Mouse (Mus musculus): ENCODE measurements around the gene Gas7.

Gene Gas7

DNA sequence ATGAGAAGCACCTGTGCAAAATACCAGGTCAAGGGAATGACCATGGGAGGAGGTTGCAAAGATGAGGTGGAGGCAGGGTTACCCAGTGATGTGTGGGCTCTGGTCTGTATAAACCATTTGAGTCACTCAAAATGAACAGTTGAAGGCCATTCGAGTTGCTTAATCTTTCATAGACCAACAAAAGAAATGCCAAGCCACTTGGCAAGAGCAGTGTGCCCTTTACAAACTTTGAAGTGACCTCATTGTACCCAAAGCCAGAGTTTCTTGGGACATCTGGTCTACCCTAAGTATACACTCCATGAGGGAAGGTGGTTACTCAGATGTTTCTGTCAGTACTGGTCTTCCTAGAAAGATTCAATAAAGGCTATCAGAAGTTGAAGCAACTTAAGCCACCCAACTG lies 80.5 kb downstream of the Gas7 start:
- no peak for DNase-seq (ENCODE audit: low spot score)

DNA sequence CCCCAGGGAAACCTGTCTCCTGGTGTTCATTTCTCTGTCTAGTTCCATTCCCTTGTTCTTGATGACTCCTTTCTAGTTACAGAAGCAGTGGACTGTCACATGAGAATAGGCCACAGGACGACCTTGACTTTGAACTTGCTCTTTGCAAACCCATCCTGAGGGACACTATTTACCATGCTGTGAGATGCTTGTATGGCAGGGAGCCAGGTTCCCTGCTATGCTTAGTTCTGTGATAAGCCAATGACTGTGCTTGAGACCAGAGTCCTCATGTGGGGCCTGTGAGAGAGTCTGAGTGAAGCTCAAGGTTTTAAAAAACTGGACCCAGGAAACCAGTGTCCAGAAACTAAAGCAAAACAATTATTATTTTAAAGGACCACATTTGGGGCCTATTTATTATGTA lies 81.2 kb downstream of the Gas7 start:
- DNase-seq (ENCODE audit: low spot score), result no peak

DNA sequence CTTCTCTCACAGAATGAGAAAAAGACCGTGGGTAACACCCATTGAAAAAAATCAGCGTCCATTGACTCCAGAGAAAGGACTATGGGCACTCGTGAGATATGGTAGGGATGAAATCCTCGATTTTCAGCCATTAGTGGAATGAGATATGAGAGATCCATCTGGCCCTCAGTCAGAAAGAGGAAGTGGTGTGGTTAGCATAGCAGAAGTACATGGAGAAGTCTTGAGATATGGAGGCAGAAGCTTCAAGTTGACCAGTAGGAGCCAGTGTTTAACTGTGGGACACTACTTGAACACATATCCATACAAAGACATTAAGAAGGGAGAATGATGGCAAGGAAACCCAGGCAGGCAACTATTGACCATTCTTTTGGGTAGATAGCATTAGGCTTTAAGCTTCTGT lies 82.1 kb downstream of the Gas7 start:
- no peak for DNase-seq (ENCODE audit: low spot score)

DNA sequence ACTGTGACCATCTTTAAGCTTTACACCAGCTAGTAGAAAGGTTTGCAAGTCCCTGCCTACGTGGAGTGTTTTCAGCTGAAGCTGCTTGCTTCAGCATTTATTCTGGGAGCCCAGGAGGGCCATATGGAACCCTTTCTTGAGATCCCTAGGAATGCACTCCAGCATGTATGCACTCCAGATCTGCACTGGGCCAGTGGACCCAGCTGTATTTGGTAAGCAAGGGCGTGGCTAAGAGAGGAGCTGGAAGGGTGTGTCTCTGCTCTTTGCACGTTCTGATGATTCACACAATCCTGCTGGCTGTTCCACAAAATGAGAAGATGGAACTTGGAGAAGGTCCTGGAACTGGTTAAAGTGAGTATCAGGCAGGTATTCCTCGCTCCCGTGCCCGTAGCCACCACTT lies 83.3 kb downstream of the Gas7 start:
- no peak for DNase-seq (ENCODE audit: low spot score)

DNA sequence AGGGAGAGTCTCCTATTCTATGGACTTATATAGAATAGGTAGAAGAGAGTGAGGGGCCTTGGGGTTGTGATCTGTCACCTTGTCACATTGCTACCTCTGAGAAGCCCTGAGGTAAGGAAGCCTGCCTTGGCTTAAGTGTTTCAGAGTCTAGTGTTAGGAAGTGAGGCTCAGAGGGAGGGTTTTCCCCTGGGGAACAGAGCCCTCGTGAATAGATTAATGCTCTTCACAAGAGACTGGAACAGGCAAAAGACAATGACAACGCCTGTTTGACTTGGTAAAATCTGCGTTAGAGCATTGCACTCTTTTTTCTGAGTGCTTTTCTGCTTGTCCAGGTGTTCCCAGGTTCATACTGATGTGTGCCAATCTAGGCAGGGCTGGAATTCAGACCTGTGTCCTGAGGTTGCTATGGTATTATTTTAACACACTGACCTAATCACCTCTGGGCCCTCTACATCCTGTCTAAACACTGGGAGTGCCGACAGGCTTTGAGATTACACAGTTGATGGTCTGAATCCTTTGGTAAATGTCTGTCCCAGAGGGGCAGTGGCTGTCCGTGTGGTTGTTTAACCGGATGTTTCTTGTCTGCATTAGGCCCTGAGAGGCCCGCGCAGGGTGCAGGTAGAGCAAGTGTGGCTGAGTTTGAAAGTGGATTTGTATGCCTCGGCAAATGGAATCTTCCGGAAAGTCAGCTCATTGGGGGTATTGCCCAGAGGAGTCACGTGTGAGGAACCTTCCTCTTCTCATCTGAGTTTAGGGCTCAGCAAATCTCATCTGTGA lies 89.6 kb downstream of the Gas7 start:
- no peak for DNase-seq (ENCODE audit: low spot score)

DNA sequence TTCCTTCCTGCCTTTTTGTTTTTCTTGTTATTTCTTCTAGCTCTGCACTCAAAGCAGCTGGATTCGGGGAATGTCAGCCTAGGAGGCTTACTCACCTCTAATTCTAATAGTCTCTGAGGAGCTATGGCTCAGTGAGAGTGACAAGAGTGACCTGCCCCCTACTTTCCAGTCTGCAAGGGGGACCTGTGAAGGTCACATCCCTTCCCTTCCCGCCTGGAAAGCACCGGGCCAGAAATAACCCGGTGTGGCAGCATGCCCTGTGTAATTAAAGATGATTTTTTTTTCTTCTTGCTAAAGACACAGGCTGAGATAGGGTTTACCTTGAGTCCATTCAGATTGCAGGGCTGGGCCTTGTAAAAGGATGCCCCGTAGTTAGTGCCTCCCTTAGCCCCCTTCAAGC lies 91.3 kb downstream of the Gas7 start:
- DNase-seq (ENCODE audit: low spot score), result no peak

DNA sequence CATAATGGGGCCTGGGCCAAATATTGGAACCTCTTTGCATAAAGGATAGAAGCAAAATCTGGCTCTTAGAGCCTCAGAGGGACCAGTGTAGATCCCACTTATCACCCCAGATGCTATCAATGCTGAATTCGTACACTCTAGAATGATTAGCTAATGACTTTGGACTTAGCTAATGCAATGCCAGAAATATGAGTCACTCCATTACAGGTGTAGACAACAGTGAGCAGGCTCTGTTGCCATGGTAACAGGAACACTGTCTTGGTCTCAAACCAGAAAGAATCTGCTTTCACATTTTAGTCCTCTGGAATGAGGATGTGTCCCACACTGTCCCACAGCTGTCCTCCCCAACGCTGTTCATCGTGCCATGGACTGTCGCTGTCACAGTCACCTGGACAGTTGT lies 94.1 kb downstream of the Gas7 start:
- DNase-seq (ENCODE audit: low spot score), result no peak

DNA sequence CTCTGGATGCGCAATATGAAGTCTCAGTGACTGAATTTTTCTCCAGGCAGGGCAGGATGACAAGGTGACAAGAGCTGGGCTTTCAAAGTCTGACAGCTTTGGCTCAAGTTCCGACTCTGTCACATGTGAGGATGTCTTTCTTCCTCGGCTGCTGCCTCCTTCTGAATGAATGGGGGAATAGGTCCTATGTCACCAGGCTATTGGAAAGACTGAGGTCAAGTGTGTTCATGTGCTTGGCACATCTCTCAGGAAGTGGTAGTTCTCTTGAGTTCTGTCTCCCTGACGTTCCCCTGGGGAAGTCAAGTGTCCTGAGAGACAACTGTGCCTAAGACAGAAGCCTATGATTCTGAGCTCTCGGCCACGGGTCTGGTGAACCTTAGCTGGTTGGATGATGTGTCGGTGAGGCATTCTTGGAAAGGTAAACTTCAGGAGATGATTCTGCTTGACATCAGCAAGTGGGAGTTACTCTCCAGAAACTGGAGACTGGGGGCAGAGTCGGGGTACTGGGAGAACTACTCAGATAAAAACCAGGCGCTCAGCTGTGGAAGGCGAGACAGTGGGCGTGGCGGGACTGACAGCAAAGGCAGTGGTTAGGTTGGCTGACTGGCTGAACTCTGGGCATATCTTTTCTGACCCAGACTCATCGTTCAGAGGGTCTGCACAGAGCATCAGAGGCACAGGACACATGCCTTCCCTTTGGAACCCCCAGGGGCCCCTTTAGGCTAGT lies 94.7 kb downstream of the Gas7 start:
- DNase-seq (ENCODE audit: low spot score), result no peak

DNA sequence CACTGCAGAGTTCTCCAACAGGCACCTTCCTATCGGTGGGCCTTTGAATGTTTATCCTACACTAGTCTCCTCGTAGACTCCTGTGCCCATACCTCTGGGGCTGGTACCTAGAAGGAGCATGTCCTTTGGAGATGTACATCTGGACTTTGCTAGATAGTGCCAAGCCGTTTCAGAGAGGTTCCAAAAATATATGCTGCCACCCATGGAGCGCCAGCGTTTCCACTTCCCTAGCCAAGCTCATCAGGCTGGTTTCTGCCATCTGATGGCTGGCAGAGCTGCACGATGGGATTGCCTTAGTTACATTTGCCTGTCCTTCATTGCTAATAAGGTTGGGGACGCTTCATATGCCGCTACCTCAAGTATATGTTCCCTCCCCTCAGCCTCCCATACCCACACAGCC lies 97.2 kb downstream of the Gas7 start:
- DNase-seq (ENCODE audit: low spot score), result no peak

DNA sequence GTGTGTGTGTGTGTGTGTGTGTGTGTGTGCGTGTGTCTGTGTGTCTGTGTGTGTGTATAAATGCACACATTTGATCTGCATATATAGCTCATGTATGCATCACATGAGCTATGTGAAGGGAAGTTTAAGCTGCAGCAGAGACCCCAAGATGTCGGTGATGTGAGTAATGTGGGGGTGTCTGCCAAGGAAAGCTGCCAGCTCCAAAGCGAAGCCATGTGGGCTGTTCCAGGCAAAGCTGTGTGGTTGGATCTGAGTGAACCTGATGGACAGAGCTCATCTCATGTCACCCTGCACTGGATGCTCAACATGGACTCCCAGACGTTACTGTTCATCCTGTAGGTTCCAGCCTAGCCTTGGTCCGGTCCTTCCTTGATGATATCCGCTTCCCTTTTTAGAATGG lies 99.0 kb downstream of the Gas7 start:
- DNase-seq (ENCODE audit: low spot score), result no peak

DNA sequence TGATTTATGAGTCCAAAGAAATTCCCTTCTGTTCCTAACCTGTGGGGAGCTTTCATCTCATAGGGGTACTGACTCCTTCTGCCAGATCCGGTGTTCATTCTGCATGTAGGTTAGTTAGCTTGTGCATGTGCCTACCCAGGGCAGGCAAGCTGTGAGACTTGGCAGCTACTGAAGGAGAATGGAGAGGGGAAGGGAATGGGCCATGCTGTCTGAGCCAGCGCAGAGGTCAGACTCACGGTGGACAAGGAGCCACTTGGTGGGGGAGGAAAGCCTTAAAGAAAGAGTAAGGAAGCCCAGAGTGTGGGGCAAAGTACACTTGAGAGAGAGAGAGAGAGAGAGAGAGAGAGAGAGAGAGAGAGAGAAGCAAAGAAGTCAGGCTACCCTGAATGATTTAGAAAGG lies 101.1 kb downstream of the Gas7 start:
- DNase-seq (ENCODE audit: low spot score), result no peak

DNA sequence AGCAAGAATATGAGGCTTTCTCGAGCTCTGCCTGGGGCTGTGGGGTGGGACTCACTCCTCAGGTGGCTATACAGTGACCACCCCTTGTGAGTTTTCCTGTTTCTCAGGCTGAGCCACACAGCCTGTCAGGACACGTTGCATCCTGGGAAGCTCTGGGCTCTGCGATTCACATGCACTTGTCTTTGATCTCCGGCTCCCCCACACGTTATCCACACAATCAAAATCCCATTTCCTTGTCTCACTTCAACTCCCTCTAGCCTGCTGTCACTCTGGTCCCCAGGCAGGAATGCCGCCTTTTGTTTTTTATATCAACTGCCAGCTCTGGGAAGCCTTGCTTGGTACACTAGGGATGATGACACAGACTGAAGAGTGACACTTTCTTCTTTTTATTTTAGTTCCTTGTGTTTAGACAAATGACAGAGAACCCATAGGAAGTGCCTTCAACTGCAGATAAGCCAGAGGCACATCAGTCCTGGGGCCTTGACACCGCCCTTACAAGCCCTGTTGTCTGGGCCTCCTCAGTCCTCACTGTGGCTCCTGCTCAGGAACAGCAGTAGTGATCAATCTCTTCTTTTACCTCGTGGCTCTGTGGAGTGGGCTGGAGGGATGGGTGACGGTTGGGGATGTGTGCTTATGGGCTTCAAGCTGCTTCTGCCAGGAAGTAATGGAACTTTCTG lies 103.7 kb downstream of the Gas7 start:
- DNase-seq (ENCODE audit: low spot score), result no peak

DNA sequence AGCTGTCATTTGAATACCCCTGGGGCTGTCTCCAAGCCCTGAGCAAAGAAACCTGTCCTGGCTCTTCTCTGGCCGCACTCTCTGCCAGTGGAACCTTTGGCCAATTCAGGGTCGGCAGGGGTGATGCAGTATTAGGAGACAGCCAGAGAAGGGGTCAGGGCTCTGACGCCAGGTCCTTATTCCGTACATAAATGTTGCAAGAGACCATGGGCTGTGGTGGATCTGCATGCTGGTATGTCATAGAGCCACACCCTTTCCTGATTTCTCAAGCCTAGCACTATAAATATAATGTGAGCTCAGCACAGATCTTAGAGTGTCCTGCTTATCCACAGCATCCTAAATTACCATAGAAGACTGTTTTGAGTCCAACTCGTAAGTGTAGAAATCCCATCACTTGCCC lies 104.3 kb downstream of the Gas7 start:
- no peak for DNase-seq (ENCODE audit: low spot score)

DNA sequence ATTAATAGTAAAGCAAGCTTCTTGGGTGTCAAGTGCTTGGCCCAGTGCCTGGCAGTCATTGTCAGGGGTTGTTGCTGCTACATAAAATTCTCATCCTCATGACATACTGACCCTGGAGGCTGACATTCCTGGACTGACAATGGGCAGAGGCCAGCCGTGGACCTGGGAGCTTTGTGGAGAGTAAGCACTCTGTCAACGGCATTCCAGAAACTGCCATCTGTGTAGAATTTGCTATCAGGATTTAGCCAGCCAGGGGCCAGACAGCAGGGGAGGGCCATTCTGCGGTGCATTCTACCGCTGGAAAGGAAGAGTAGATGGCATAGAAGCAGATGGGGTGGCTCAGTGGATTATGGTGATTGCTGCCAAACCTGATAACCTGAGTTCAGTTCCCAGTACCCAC lies 106.4 kb downstream of the Gas7 start:
- no peak for DNase-seq (ENCODE audit: low spot score)

DNA sequence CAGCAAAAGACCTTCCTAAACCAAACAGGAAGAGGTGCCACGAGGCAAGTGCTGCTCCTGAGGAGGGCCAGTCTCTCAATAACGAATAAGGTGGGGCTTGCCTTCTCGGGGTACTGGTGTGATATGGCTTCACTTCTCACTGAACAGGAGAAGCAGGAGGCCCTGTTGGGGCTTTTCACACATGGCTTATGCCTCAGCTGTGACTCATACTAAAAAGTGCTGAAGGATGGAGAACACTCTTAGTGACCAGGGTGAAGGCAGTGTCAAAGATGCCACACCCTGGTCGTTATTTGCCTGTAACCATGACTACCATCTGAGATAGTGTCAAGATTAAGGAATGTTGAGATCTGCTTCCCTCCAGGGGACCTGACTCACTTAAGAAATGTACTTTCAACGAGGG lies 107.9 kb downstream of the Gas7 start:
- no peak for DNase-seq (ENCODE audit: low spot score)

DNA sequence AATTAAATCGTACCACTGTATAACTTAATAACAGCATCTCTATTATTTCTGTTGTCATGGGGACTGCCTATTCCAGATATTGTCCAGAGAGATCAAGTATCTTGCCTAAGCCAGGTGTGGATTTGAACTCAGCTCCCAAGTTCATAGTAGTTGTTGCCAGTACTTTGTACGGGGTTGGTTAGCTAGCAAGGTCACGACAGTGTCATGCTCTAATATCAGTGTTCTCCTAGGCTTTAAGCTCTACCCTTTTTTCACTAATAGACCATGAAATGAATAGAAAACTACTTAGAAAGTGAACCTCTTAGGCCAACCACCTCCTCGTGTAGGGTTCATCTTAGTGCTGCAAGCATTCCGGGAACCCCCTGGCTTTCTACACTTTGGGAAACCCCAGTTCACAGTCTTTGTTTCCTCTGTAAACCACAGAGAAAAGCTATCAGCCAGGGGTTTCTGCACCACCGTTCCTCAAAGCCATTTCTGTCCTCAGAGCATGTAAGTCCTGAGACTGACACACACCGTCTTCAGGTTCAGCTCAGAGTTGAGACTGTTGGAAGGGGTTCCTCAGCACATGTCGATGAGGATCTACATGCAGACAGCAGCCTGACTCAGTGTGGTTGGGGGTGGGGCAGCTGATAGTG lies 108.9 kb downstream of the Gas7 start:
- DNase-seq (ENCODE audit: low spot score), result no peak

DNA sequence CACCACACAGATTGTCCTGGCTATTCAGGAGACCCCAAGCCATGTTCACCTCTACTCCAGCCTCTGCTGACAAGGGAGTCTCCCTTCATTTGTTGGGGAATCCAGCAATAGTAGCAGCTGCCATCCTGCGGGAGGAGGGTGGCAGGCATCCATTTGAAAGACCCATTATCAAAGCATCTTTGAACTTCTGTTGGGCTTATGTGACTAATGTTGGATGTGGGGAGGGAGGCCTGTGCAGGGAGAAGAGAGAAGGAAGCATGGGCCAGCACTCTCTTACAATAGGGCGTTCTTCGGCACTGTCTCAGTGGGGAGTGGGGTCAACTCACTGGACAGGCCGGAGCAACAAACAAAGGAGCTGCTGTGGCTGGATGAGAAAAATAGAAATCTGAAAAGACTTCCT lies 110.3 kb downstream of the Gas7 start:
- no peak for DNase-seq (ENCODE audit: low spot score)

DNA sequence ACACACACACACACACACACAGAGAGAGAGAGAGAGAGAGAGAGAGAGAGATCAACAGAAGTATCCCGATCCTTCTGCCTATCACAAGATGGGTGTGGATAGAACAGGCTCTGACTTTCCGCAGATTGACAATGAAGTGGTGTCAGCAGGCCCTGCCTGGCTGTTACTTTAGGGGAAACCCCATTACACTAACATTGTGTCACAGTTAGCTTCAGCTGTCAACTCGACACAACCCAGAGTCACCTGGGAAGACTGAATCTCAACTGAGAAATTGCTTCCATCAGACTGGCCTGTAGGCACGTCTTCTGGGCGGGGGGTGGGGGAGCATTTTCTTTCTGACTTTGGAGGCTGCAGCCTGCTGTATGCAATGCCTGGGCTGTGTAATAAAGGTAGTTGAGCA lies 111.5 kb downstream of the Gas7 start:
- no peak for DNase-seq (ENCODE audit: low spot score)

DNA sequence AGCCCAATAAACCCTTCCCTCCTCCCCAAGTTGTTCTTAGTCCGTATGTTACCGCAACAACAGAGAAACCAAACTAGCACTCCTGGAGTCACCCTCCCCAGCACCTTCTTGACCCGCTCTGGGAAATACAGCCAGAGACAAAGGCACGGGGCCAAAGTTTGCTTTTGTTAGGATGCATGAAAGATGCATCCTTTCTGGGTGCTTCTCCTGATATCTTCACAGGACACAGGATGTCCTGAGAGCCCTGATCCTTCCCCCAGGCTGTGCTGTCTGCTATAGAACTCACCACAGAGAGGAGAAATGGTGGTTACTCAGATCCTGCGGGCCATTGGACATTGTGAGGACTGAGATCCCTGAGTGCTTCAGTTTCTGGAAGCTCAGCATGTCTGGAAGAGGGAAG lies 111.9 kb downstream of the Gas7 start:
- DNase-seq (ENCODE audit: low spot score), result no peak

DNA sequence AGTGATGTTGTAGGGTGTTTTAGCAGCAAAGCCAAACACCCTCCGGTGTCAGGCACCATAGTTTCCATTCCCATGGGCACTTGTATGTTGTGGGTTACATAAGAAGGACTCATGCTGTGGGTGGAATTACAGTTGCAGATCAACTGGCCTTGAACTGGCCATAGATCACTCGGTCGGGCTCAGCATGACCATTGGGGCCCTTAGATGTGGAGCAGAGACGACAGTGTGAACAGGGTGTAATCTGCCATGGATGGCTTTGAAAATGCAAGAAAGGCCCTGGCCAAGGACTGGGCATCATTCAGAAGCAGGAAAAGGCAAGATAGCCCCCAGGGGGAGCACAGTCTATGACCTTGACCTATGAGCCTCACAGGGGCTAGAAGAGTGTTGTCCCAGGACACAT lies 112.8 kb downstream of the Gas7 start:
- no peak for DNase-seq (ENCODE audit: low spot score)

DNA sequence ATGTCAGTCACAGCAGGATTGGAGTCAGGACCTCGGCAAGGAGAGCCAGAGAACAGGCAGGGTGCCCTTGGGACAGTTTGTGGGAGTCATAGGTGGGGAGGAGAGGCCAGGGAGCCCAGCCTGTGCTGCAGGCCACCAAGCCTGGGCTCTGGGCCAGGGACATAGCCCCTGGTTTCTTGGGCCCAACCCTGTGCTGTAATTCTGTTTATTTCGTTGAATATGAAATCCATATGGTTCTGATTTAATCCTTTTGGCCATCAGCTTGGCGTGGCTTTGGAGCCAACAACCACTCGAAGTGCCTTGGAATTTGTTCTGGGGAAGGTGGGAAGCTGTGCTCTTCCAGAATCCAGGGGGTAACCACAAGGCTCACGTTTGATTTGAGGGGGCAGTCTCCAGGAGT lies 113.6 kb downstream of the Gas7 start:
- no peak for DNase-seq (ENCODE audit: low spot score)

DNA sequence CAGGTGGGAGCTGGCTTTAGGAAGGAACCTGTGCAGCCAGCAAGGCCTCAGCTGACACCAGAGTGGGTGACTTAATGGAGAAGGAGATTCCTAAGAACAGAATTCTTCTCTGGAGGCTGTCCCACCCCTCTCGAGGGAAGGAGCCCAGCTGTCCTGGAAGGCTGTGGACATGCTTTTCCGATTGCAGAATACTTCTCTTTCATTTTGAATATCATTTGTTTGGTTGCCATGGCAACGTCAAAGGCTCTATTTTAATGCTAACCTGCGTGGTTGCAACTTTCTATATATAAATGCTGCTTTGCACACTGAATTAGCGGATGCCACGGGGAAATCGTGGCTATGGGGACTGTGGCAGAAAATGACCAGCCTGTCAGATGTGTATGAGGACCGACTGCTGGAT lies 115.7 kb downstream of the Gas7 start:
- DNase-seq (ENCODE audit: low spot score), result no peak

DNA sequence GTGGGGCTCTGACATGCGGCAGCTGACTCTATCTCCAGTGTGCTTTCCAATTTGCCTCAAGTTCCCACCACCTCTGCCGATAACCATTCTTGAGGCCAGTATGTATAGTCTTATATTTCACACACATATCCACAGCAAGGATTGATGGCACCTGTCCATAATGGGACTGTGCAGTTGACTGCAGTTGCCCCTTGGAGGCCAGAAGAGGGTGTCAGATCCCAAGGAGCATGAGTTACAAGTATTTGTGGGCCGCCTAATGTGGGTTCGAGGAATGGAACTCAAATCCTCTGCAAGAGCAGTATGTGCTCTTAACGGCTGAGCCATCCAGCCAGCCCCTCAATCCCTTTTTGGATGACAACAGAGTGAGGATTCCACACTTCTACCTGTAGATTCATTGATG lies 119.1 kb downstream of the Gas7 start:
- no peak for DNase-seq (ENCODE audit: low spot score)
